Mouse (Mus musculus) midbrain, embryonic 16.5 days (tissue): ENCODE results near the gene Plp2. TPM values are rescaled to one million over a fixed set of nuclear protein-coding genes. Genes with fewer than 3 reads are reported as not detected.
A peak's percentile ranks its signal among the peaks of the same experiment; 100 is the strongest.

Experiments used
- ATAC-seq: fragments of 200-750 bp; cut with Nextera tagmentation; 2 replicates; pipeline ENCODE4 v1.8.0; 2017; ENCODE audit warnings: moderate TSS enrichment
- H3K27ac ChIP-seq: fragments of 300-500 bp; sonication (generic); 2 replicates; pipeline ENCODE4 v1.5.1; 2014; ENCODE audit warnings: mild to moderate bottlenecking, low read length, mixed read lengths
- H3K27me3 ChIP-seq: fragments of 300-500 bp; sonication (generic); 2 replicates; pipeline ENCODE4 v1.6.1; 2014; ENCODE audit warnings: low read depth, low read length, mixed read lengths; ENCODE audit not compliant: control insufficient read depth, insufficient read depth
- H3K36me3 ChIP-seq: fragments of 300-500 bp; sonication (generic); 2 replicates; pipeline ENCODE4 v1.6.1; 2014; ENCODE audit warnings: mild to moderate bottlenecking, low read length, moderate library complexity, mixed read lengths; ENCODE audit not compliant: control insufficient read depth, insufficient read depth
- H3K4me1 ChIP-seq: fragments of 300-500 bp; sonication (generic); 2 replicates; pipeline ENCODE4 v1.6.1; 2014; ENCODE audit warnings: mild to moderate bottlenecking, low read length, mixed read lengths; ENCODE audit not compliant: control insufficient read depth, insufficient read depth
- H3K4me2 ChIP-seq: fragments of 300-500 bp; sonication (generic); 2 replicates; pipeline ENCODE4 v1.6.1; 2014; ENCODE audit warnings: mild to moderate bottlenecking, low read length, mixed read lengths
- H3K4me3 ChIP-seq: fragments of 300-500 bp; sonication (generic); 2 replicates; pipeline ENCODE4 v1.5.1; 2014; ENCODE audit warnings: low read depth, mild to moderate bottlenecking, low read length, moderate library complexity, mixed read lengths
- H3K9ac ChIP-seq: fragments of 300-500 bp; sonication (generic); 2 replicates; pipeline ENCODE4 v1.6.1; 2014; ENCODE audit warnings: low read depth, low read length, mixed read lengths
- H3K9me3 ChIP-seq: fragments of 300-500 bp; sonication (generic); replicated peaks from 2 replicates; pipeline ENCODE4 v1.6.1; 2014; ENCODE audit warnings: mild to moderate bottlenecking, low read length, mixed read lengths; ENCODE audit not compliant: control insufficient read depth, poor library complexity, severe bottlenecking
- WGBS: fragments of 180-500 bp; shearing (Covaris S2); extraction: QIAGEN DNeasy Blood & Tissue Kit; methylation state at CpG from one replicate; pipeline ENCODE4 v1.1.7; 2014; 5-methylcytosine and 5-hydroxymethylcytosine counted together
- polyA plus RNA-seq: library from polyadenylated mRNA; unstranded; fragments of >200 nt; fragmentation: Nextera tagmentation; extraction: Ambion mirVana; gene quantifications from 2 replicates; pipeline ENCODE4 v1.2.1, GENCODE M21; 2015

Plp2 gene
- polyA plus RNA-seq, 1 experiment from 2014 or later, result 13.9 TPM

- Histone ChIP-seq H3K9me3 (no peaks in the 10 kb centered on the region), H3K4me1 (no peaks in the 10 kb centered on the region), H3K4me3 (peak overlapping the region; percentile 36), H3K36me3 (no peaks in the 10 kb centered on the region), H3K9ac (0 out of 2 replicates have a peak overlapping the region, but pooled peaks have one; percentile 20), H3K4me2 (peak overlapping the region; percentile 53), H3K27me3 (no peaks in the 10 kb centered on the region), H3K27ac (no peak overlapping the region)
- WGBS, result 15% methylated on average over 13 of the region's 19 CpGs
- ATAC-seq, result peak; percentile 62
Observed at GRCm38 (mm10) chrX:7670390-7670881, 754 bp downstream of the Plp2 start.

GRCm38 (mm10) chrX:7665739-7666502, 5.3 kb downstream of the Plp2 start:
- Histone ChIP-seq H3K9me3 (no peaks in the 10 kb centered on the region), H3K27ac (no peak overlapping the region), H3K4me3 (no peak overlapping the region), H3K9ac (no peak overlapping the region), H3K4me1 (no peaks in the 10 kb centered on the region), H3K4me2 (no peak overlapping the region), H3K27me3 (no peaks in the 10 kb centered on the region), H3K36me3 (no peaks in the 10 kb centered on the region)
- no peak for ATAC-seq
- WGBS, result 76% methylated on average over 21 of the region's 21 CpGs

GRCm38 (mm10) chrX:7664791-7665190, 6.4 kb downstream of the Plp2 start:
- no peak overlapping the region for H3K4me3 ChIP-seq
- no peak for ATAC-seq
- H3K27ac ChIP-seq, result no peak overlapping the region
- WGBS, result 91% methylated on average over 11 of the region's 11 CpGs
- H3K27me3 ChIP-seq, result no peaks in the 10 kb centered on the region
- H3K9me3 ChIP-seq, result no peaks in the 10 kb centered on the region
- H3K36me3 ChIP-seq, result no peaks in the 10 kb centered on the region
- H3K9ac ChIP-seq, result no peak overlapping the region
- H3K4me2 ChIP-seq, result no peak overlapping the region
- H3K4me1 ChIP-seq, result no peaks in the 10 kb centered on the region

GRCm38 (mm10) chrX:7662936-7663335, 8.3 kb downstream of the Plp2 start:
- H3K4me2 ChIP-seq, result no peak overlapping the region
- no peaks in the 10 kb centered on the region for H3K36me3 ChIP-seq
- no peak for ATAC-seq
- H3K9ac ChIP-seq, result no peak overlapping the region
- H3K4me1 ChIP-seq, result no peaks in the 10 kb centered on the region
- no peak overlapping the region for H3K27ac ChIP-seq
- no peaks in the 10 kb centered on the region for H3K27me3 ChIP-seq
- H3K4me3 ChIP-seq, result no peak overlapping the region
- H3K9me3 ChIP-seq, result no peaks in the 10 kb centered on the region
- 88% methylated on average over 3 of the region's 3 CpGs for WGBS

GRCm38 (mm10) chrX:7661086-7661485, 10.1 kb downstream of the Plp2 start:
- H3K27ac ChIP-seq, result no peak overlapping the region
- H3K4me3 ChIP-seq, result no peak overlapping the region
- ATAC-seq, result no peak
- no peak overlapping the region for H3K9ac ChIP-seq
- H3K27me3 ChIP-seq, result no peaks in the 10 kb centered on the region
- no peak overlapping the region for H3K4me2 ChIP-seq
- no peaks in the 10 kb centered on the region for H3K4me1 ChIP-seq
- no peaks in the 10 kb centered on the region for H3K9me3 ChIP-seq
- 84% methylated on average over 4 of the region's 4 CpGs for WGBS
- no peaks in the 10 kb centered on the region for H3K36me3 ChIP-seq

GRCm38 (mm10) chrX:7658785-7659589, 12.2 kb downstream of the Plp2 start:
- Histone ChIP-seq H3K4me1 (no peaks in the 10 kb centered on the region), H3K27me3 (no peaks in the 10 kb centered on the region), H3K4me2 (no peak overlapping the region), H3K36me3 (no peaks in the 10 kb centered on the region), H3K27ac (no peak overlapping the region), H3K9ac (no peak overlapping the region), H3K4me3 (no peak overlapping the region), H3K9me3 (no peaks in the 10 kb centered on the region)
- no peak for ATAC-seq
- 54% methylated on average over 11 of the region's 11 CpGs for WGBS

- Histone ChIP-seq H3K4me3 (no peak overlapping the region), H3K36me3 (no peaks in the 10 kb centered on the region), H3K4me1 (no peaks in the 10 kb centered on the region), H3K27me3 (no peaks in the 10 kb centered on the region), H3K4me2 (no peak overlapping the region), H3K9me3 (no peaks in the 10 kb centered on the region), H3K27ac (no peak overlapping the region), H3K9ac (no peak overlapping the region)
- ATAC-seq, result no peak
- WGBS, result 27% methylated on average over 15 of the region's 15 CpGs
Observed at GRCm38 (mm10) chrX:7658031-7658784, 13.0 kb downstream of the Plp2 start.

GRCm38 (mm10) chrX:7657221-7657639, 14.0 kb downstream of the Plp2 start, which contains the start of gene Prickle3:
Gene Prickle3 (plus strand): TSS chrX:7657260.
- Histone ChIP-seq H3K4me1 (no peaks in the 10 kb centered on the region), H3K9me3 (no peaks in the 10 kb centered on the region), H3K27me3 (no peaks in the 10 kb centered on the region), H3K27ac (no peak within 1 kb of the TSS), H3K4me2 (peak within 1 kb of the TSS; percentile 42), H3K4me3 (peak within 1 kb of the TSS; percentile 22), H3K36me3 (no peaks in the 10 kb centered on the region), H3K9ac (no peak within 1 kb of the TSS)
- peak; percentile 61; the same call in 1 of the 2 replicates for ATAC-seq
- 20% methylated on average over 26 of the region's 26 CpGs for WGBS
